Mouse (Mus musculus) bone marrow, adult 2 months (tissue): ENCODE measurements around the gene Slc2a4. TPM values are rescaled to one million over a fixed set of nuclear protein-coding genes. Genes with fewer than 3 reads are reported as not detected.

Experiments
- H3K27ac ChIP-seq: fragments of 200-500 bp; 2 replicates; pipeline ENCODE4 v1.5.1; 2012; ENCODE audit warnings: low read depth, mild to moderate bottlenecking, control low read depth, inconsistent platforms, low read length; ENCODE audit not compliant: control insufficient read depth, poor library complexity, insufficient read depth
- H3K4me1 ChIP-seq: fragments of 200-500 bp; 2 replicates; pipeline ENCODE4 v1.6.1; 2011; ENCODE audit warnings: low read length; ENCODE audit not compliant: control insufficient read depth, insufficient read depth
- H3K4me3 ChIP-seq: fragments of 200-500 bp; replicated peaks from 2 replicates; pipeline ENCODE3; 2011; ENCODE audit warnings: mild to moderate bottlenecking, low read depth, low read length, control low read depth; ENCODE audit not compliant: control insufficient read depth
- CTCF ChIP-seq: fragments of 200-500 bp; IDR thresholded peaks from 2 replicates; pipeline ENCODE4 v1.5.1; 2011; ENCODE audit warnings: low read length, control low read depth; ENCODE audit not compliant: control insufficient read depth, insufficient read depth
- POLR2A ChIP-seq: fragments of 200-500 bp; IDR thresholded peaks from 2 replicates; pipeline ENCODE4 v1.6.1; 2011; ENCODE audit warnings: low read depth, mild to moderate bottlenecking, control low read depth, low read length, borderline replicate concordance; ENCODE audit not compliant: control insufficient read depth
- WGBS: fragments of 180-500 bp; shearing (Covaris S2); methylation state at CpG from one replicate; pipeline ENCODE4 v1.1.7; 2018; 5-methylcytosine and 5-hydroxymethylcytosine counted together
- polyA plus RNA-seq: library from polyadenylated mRNA; stranded (reverse); fragments of >200 nt; gene quantifications from 2 replicates; pipeline ENCODE4 v1.2.4, GENCODE M21; 2011; ENCODE audit warnings: low replicate concordance; ENCODE audit not compliant: missing spikeins, insufficient read depth, insufficient read length

Slc2a4 gene
- polyA plus RNA-seq, 1 experiment = 32.2 TPM

DNA sequence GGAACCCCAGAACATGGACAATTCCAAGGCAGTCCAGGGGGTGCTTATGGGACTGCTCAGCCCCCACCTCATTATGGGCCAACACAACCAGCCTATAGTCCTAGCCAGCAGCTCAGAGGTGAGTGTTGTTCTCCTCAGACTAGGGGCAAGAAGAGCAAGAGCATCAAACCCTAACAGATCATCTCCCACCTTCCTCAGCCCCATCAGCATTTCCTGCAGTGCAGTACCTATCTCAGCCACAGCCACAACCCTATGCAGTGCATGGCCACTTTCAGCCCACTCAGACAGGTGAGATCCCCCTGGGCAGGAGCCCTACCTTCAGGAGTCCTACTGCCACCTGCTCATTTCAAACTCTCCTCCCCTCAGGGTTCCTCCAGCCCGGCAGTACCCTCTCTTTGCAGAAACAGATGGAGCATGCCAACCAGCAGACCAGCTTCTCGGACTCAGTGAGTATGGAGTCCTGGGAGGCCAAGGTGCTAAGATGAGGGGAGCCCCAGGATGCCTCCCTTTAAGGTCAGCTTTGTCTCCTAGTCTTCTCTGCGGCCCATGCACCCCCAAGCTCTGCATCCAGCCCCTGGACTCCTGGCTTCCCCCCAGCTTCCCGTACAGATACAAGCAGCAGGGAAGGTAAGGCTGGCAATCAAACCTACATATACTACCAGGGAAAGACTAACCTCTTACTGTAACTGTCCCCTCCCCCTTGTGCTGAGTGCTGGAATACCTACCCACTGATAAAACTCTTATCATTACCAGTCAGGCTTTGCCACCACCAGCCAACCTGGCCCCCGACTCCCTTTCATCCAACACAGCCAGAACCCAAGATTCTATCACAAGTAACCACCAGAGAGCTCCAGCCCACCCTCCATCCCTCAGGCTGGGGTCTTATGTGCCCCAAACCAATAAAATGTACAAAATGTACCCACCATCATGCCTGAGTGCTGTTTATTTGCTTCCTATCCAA is 32.0 kb downstream of the Slc2a4 start:
- no peak for TF ChIP-seq CTCF
- TF ChIP-seq POLR2A = no peak
- WGBS = 52% methylated on average over 5 of the region's 5 CpGs
- Histone ChIP-seq H3K4me3 (peak overlapping the region; percentile 48), H3K27ac (peak overlapping the region; percentile 64), H3K4me1 (peaks cover 3% of the 10 kb centered on the region)

- peaks cover 3% of the 10 kb centered on the region for H3K4me1 ChIP-seq
Measured at GRCm38 (mm10) chr11:69914917-69915430, 33.0 kb downstream of the Slc2a4 start.

GRCm38 (mm10) chr11:69914372-69914764 is 33.6 kb downstream of the Slc2a4 start:
- H3K4me1 ChIP-seq = peaks cover 3% of the 10 kb centered on the region
- TF ChIP-seq CTCF (no peak), POLR2A (no peak)
- WGBS = 0% methylated on average over 17 of the region's 17 CpGs

More at GRCm38 (mm10) chr11:69914917-69915430, 33.0 kb downstream of the Slc2a4 start:
- H3K4me3 ChIP-seq = peak overlapping the region; percentile 92
- 36% methylated on average over 9 of the region's 9 CpGs for WGBS
- no peak overlapping the region for H3K27ac ChIP-seq
- no peak for TF ChIP-seq CTCF
- no peak for TF ChIP-seq POLR2A

GRCm38 (mm10) chr11:69913554-69914371 is 34.2 kb downstream of the Slc2a4 start, which contains the start of gene Gps2:
Gps2 (plus strand) TSS chr11:69913888.
- TF ChIP-seq POLR2A = peak; percentile 69; the same call in 1 of the 2 replicates
- TF ChIP-seq CTCF = no peak
- Histone ChIP-seq H3K4me1 (peaks cover 3% of the 10 kb centered on the region), H3K27ac (peak within 1 kb of the TSS; percentile 90), H3K4me3 (peak within 1 kb of the TSS; percentile 92)
- WGBS = 1% methylated on average over 61 of the region's 61 CpGs

More at GRCm38 (mm10) chr11:69914372-69914764, 33.6 kb downstream of the Slc2a4 start:
- Histone ChIP-seq H3K4me3 (peak overlapping the region; percentile 92), H3K27ac (peak overlapping the region; percentile 90)

DNA sequence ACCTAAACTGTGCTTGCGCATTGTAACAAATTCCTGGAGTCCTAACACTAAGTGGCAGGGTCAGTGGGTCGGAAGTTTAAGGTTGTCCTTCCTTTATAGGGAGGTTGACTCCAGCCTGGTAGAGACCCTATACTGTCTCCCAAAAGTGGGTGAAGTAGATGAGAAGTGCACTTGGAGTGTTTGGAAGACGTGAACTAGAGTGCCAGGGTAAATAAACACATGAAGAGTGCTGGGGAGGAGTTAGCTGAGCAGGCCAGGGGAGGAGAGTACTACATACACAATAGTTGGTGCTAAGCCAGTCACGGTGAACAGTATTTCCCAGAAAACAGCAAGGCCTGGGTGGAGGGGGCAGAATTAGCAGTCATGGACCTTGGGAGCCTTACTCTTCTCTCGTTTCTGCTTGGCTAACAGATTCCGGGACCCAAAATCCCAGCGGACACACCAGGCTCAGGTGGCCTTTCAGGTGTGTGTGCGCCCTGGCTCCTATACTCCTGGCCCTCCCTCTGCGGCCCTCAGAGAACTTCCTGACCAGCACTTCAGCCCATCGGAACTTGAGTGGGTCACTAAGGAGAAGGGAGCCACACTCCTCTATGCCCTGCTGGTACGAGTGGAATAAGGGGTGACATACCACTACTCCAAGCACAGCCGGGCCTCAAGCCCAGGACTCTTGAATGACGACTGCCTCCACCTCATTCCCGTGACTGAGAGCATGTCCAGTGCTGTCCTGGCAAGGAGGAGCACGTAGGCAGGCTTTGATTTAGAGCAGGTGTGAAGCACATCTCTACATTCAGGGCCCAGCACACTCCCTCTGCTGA is 35.1 kb downstream of the Slc2a4 start:
- TF ChIP-seq POLR2A = no peak
- TF ChIP-seq CTCF = no peak
- WGBS = 77% methylated on average over 15 of the region's 15 CpGs
- Histone ChIP-seq H3K27ac (0 out of 2 replicates have a peak overlapping the region, but pooled peaks have one; percentile 0), H3K4me1 (peaks cover 3% of the 10 kb centered on the region), H3K4me3 (peak overlapping the region; percentile 92)

DNA sequence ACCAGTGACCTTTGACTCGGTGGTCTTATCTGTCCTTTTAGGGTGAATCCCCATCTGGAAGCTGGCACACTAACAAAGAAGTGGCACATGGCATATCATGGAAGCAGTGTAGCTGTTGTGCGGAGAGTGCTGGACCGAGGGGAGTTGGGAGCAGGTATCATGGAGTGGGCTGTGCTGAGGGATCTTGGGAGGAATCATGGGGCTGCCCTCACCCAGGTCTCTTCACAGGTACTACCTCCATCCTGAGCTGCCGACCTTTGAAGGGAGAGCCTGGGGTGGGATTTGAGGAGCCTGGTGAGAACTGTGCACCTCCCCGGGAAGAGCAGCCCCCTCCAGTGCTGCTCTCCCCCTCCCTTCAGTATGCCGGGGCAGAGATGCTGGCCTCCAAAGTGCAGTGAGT is 36.3 kb downstream of the Slc2a4 start:
- Histone ChIP-seq H3K4me1 (peaks cover 3% of the 10 kb centered on the region), H3K27ac (no peak overlapping the region), H3K4me3 (no peak overlapping the region)
- no peak for TF ChIP-seq POLR2A
- TF ChIP-seq CTCF = no peak
- WGBS = 80% methylated on average over 6 of the region's 6 CpGs
